Mouse (Mus musculus): ENCODE measurements around the gene Aox1.

GRCm38 (mm10) chr1:58111315-58111714 is 81.6 kb downstream of the Aox1 start:
- no peak for TF ChIP-seq CTCF (IDR thresholded peaks at IDR 0.05; ENCODE audit: low read depth, low read length)
- TF ChIP-seq GATA1 (IDR thresholded peaks at IDR 0.05; ENCODE audit: borderline replicate concordance, low read length) = no peak
- no peak for TF ChIP-seq TAL1 (conservative IDR thresholded peaks at IDR 0.05; ENCODE audit: low read depth, low read length)
- no peak for TF ChIP-seq GATA2 (IDR thresholded peaks at IDR 0.05; ENCODE audit: borderline replicate concordance, low read depth, low read length)
